14 mouse cellular contexts compared by ENCODE assay signal in genomic region chr17:50135466-50135865, GRCm38 (mm10).
"Had no signal": no experiment of that assay in that cellular context is flagged by ENCODE, and none has a peak within 500 bp of the region (broad histone marks: within the 10 kb centered on the region; RNA-seq: fewer than 3 reads in every experiment).

No protein-coding gene starts in this region.

- DNase-seq: layer of hippocampus, postnatal 36 days; retina, postnatal 1 day; right cerebral cortex, postnatal 25 days had no signal

- H3K36me3 ChIP-seq: kidney, embryonic 15.5 days; liver, embryonic 12.5 days; liver, embryonic 15.5 days; midbrain, embryonic 10.5 days; midbrain, embryonic 13.5 days; neural tube, embryonic 13.5 days; stomach, embryonic 15.5 days had no signal

- H3K9me3 ChIP-seq: kidney, embryonic 15.5 days; liver, embryonic 12.5 days; liver, embryonic 15.5 days; midbrain, embryonic 10.5 days; midbrain, embryonic 13.5 days; neural tube, embryonic 13.5 days; stomach, embryonic 15.5 days had no signal

- H3K27me3 ChIP-seq: kidney, embryonic 15.5 days; liver, embryonic 12.5 days; liver, embryonic 15.5 days; midbrain, embryonic 13.5 days; neural tube, embryonic 13.5 days; stomach, embryonic 15.5 days had no signal

- ATAC-seq: midbrain, embryonic 13.5 days; midbrain, embryonic 16.5 days had no signal

- H3K4me3 ChIP-seq: kidney, embryonic 15.5 days; left cerebral cortex, adult 2 months; liver, embryonic 12.5 days; liver, embryonic 15.5 days; megakaryocyte, embryonic 14.5 days; midbrain, embryonic 10.5 days; midbrain, embryonic 13.5 days; myocyte; neural tube, embryonic 13.5 days; stomach, embryonic 15.5 days had no signal

- H3K4me2 ChIP-seq: kidney, embryonic 15.5 days; liver, embryonic 12.5 days; liver, embryonic 15.5 days; midbrain, embryonic 13.5 days; neural tube, embryonic 13.5 days; stomach, embryonic 15.5 days had no signal

- H3K9ac ChIP-seq: kidney, embryonic 15.5 days; liver, embryonic 12.5 days; liver, embryonic 15.5 days; midbrain, embryonic 13.5 days; neural tube, embryonic 13.5 days; stomach, embryonic 15.5 days had no signal

- H3K4me1 ChIP-seq: kidney, embryonic 15.5 days; stomach, embryonic 15.5 days had no signal

- H3K27ac ChIP-seq: kidney, embryonic 15.5 days; left cerebral cortex, adult 2 months; liver, embryonic 12.5 days; liver, embryonic 15.5 days; midbrain, embryonic 10.5 days; midbrain, embryonic 13.5 days; neural tube, embryonic 13.5 days; stomach, embryonic 15.5 days had no signal
